Mouse (Mus musculus): ENCODE data around the gene Tfr2. TPM values are rescaled to one million over a fixed set of nuclear protein-coding genes. Genes with fewer than 3 reads are reported as not detected.
"Not testable (repeated sequence)": the region's sequence is repeated elsewhere in the genome, so short reads cannot be mapped to it uniquely, and the experiment has no call there.

The Tfr2 gene
- total RNA-seq, 2 experiments from 2014 or later: 144 to 215 TPM

DNA sequence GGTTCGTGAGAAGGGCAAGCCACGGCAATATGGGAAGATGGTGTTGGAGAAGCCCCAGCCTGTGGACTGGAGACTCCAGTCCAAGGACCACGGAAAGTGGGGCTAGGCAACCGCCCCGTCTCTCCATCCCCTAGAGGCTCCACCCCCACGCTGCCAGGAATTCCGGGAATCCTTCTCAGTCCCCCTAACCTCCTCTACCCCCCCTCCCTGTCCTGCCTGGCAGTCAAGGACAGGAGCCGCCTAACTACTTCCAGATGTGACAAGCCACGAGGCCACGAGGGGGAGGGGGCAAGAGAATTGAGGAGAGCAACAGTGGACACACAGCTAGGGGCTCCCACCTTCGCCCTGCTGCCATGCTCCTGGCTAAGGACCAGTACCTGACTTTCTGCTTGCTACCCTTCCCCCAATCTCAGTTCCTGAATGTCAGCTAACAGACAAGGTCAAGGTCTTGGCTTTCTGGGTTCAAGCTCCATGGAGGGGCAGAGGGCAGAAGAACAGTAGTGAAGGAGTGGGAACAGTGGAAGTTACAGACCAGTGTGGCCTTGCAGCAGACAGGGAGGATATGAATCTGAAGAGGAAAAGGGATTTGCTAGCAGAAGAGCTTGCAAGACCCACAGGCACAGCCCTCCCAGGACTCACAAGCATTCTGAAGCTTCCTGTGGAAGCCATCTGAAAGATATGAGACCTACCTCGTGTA, 41.1 kb downstream of the Tfr2 start:
- no peak for ATAC-seq (replicated peaks; ENCODE audit: low FRiP score, low TSS enrichment, poor library complexity, severe bottlenecking)

DNA sequence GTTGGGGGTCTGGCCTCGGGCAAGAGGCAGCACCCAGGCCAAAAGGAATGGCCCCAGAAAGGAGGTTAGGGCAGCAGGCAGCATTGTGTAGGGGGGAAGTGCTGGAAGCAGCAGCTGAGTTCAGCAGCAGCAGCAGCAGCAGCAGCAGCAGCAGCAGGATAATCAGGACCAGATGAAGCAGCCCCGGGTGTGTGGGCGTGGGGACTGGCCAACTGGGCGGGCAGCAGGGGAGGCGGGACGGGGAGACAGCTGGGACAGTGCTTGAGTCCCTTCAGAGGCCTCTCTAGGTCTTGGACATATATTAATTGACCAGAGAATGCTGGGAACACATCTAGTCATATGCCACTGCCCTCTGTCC, 41.6 kb downstream of the Tfr2 start:
- ATAC-seq (replicated peaks; ENCODE audit: low FRiP score, low TSS enrichment, poor library complexity, severe bottlenecking): no peak

DNA sequence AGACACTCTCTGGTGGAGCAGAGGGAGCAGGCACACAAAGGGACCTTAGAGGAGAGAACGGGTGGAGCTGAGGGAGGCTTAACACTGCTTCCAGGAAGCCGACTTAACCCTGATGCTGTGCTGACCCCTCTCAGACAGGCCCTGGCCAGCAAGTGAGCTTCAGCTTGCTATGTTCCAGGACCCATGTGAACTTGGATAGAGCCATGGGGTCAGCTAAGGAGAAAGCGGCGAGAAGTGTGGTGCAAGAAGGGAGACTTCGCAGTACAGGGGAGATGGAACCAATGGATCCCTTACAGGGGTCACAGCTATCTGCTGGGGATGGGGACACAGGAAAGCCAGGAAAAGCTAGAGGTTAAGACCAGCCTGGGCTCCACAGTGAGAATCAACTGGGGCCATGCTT, 43.4 kb downstream of the Tfr2 start:
- ATAC-seq (replicated peaks; ENCODE audit: low FRiP score, low TSS enrichment, poor library complexity, severe bottlenecking): no peak

DNA sequence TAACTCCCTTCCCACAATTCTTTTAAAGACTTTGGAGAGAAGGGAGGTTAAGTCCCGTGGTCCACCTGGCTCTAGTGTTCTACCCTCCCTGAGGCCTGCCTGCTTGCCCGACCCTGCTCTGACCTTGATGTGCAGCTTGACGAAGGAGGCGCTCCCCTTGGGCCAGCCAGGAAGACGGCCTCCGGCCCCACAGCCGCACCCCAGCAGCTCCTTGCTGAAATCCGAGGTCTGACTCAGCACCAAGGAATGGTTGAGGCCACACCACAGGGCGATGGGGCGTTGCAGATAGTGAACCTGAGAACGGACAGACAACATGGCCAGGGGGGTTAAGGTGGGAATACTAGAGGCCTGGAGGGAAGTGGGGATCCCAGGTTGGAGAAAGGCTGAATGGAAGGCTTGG, 43.9 kb downstream of the Tfr2 start, which contains the start of gene Pcolce:
TSS of gene Pcolce (minus strand) at position 235 of the 400 bp plus-strand sequence.
- ATAC-seq (replicated peaks; ENCODE audit: low FRiP score, low TSS enrichment, poor library complexity, severe bottlenecking): no peak

DNA sequence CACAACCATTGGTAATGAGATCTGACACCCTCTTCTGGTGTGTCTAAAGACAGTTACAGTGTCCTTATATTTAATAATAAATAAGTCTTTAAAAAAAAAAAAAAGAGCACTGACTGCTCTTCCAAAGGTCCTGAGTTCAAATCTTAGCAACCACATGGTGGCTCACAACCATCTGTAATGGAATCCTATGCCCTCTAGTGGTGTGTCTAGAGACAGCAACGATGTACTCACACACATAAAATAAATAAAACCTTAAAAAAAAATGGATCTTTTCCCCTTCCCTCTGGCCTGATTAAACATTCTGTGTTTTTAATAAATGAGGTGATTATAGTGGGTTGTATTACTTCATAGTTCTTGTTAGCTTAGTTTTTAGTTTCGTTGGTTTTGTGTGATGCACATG, 45.3 kb downstream of the Tfr2 start:
- not testable (repeated sequence) for ATAC-seq (replicated peaks; ENCODE audit: low FRiP score, low TSS enrichment, poor library complexity, severe bottlenecking)

DNA sequence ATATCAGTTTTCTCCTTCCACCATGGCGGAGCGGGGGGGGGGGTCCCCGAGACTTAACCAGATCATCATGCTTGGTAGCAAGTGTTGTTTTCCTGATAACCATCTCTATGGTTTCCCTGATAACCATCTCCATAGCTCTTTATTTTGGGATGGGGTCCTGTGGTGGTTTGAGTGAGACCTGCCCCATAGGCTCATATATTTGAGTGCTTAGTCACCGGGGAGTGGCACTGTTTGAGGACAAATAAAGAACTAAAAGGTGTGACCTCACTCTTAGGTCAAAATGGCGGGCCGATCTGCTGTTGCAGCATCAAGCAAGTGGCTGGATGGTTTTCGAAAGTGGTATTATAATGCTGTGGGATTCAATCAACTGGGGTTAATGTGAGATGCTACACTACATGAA, 45.7 kb downstream of the Tfr2 start:
- no peak for ATAC-seq (replicated peaks; ENCODE audit: low FRiP score, low TSS enrichment, poor library complexity, severe bottlenecking)

DNA sequence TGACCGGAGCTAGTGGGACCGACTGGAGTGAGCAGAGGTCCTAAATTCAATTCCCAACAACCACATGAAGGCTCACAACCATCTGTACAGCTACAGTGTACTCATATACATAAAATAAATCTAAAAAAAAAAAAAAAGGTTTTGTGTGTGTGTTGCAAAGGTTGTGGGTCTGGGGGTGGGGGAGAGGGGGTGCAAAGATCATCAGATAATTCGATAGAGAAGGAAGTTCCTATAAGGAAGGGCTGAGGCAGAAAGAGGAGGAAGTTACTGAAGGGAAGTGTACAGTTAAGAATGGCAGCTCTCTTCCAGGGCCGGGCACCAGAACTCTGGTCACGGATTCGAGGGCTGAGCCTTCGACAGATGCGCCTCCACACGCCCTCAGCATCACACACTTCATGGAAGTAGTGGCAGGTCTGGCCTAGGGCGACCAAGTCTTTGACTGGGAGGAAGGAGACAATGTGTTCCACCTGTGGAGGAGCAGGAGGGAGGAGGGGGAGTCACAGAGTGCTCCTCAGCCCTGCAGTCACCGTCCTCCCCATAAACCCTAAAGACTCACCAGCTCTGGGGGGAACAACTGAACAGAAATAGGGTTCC, 54.4 kb downstream of the Tfr2 start:
- no peak for ATAC-seq (replicated peaks; ENCODE audit: low FRiP score, low TSS enrichment, poor library complexity, severe bottlenecking)

DNA sequence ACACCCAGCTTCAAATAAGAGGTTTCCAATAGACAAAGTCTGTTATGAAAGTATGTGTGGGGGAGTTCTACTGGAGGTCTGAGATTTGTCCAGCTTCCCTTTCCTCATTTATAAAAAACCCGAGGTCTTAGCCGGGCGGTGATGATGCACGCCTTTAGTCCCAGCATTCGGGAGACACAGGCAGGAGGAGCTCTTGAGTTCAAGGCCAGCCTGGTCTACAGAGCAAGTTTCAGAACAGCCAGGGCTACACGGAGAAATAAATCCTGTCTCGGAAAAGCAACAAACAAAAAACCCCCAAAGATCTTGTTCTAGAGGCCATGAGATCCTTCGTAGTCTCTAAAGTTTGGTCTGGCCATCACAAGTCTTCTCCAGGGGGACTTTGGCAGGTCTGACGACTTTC, 58.4 kb downstream of the Tfr2 start:
- no peak for ATAC-seq (replicated peaks; ENCODE audit: low FRiP score, low TSS enrichment, poor library complexity, severe bottlenecking)

DNA sequence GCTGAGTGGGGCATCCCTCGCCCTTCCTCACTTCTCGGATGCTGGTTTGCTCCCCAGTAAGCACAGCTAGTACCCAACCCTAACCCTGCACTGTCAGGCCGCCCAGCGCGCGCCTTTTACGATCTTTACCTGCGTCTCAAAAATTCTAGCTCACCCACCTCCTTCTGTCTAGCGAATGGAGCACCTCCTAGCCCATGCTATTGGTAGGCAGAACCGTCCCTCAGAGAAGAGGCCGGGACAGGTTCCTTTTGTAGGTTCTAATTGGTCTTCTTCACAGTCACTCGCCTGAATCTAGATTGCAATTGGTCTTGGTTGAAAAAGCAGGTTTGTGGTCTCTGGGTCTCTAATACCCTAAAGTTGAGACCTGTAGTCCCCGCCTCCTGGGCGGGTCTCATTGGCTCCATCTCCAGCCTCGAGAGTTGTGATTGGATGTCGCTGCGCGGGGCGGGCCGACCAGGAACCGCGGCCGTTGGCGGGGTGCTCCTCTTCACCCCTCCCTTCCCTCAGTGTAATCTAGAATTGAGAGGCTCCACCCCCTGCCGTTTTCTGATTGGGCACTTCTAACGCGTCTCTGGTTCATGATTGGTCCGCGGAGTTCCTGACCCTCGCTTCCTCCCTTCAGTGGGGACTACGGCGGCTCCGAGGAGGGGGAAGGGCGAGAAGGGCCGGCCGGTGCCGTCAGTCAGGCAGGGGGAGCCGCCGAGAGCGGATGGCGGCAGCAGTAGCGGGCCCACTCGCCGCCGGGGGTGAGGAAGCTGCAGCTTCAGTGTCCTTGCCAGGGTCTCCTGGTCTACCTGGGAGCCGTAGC, 59.1 kb downstream of the Tfr2 start, which contains the start of the genes Fbxo24, Lrch4 and Gm20605:
TSS of gene Fbxo24 (minus strand) at position 505 of the 808 bp plus-strand sequence.
TSS of gene Lrch4 (plus strand) at position 624 of the 808 bp plus-strand sequence.
TSS of gene Gm20605 (plus strand) at position 678 of the 808 bp plus-strand sequence.
- ATAC-seq (replicated peaks; ENCODE audit: low FRiP score, low TSS enrichment, poor library complexity, severe bottlenecking): peak; percentile 89

DNA sequence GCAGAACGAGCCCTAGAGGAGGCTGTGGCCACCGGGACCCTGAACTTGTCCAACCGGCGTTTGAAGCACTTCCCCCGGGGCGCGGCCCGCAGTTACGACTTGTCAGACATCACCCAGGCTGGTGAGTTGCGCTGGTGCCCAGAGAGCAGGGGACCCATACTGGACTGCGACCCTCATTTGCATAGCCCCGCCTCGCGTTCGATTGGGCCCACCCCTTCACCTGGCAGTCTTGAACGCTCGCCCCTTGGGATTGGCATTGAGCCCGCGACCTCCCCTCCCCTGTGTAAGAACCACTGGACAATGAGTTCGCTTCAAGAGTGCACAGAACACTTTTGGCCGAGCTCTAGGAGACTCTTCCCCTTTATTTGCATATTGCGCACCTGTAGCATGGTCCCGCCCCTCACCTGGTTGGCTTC, 59.7 kb downstream of the Tfr2 start:
- ATAC-seq (replicated peaks; ENCODE audit: low FRiP score, low TSS enrichment, poor library complexity, severe bottlenecking): peak; percentile 5; the same call in 1 of the 2 replicates

DNA sequence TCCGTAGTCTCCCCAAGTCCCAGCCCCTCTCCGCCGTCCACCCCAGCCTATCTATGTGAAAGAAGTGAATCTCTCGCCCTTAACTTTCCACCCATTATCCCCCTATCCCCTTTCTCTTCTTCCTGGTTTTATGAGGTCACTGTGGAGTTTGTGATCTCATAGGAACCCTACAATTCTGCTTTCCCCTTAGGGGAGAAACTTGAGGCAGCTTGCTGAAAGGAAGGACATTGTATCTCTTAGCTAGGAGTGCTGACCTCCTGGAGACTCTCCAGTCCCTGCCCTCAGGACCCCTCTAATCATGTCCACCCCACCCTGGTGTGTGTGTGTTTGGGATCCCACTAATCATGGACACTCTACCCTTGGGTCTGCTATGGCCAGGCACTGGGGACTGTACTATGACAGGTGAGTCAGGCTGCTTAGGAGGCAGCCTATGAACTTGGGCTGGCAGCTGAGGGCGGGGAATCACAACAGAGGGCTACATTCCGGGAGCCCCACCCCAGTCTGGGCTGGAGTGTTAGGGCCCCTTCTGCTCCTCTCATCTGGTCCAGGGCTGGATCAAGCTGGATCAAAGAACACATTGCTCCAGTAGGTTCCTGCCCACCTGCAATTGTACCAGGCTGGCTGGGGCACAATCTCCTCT, 60.4 kb downstream of the Tfr2 start:
- no peak for ATAC-seq (replicated peaks; ENCODE audit: low FRiP score, low TSS enrichment, poor library complexity, severe bottlenecking)

DNA sequence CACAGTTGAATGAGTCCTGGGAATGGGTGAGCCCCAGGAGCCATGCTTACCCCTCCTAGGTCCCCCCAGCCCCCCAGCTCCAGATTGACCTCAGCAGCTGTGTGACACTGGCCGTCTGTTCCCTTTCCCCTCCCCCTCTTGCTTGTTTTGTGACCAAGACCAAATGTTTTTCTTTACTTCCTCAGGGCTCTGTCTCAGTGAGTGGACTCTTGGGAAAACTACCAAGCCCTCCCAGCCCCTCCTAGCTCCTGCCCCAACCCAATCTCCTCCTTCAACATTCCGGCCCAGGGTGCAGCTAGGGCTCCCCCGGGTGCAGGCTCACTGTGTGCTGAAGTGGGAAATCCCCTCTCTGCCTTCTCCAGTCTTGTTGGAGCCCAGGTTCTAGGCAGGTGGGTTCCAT, 61.0 kb downstream of the Tfr2 start:
- ATAC-seq (replicated peaks; ENCODE audit: low FRiP score, low TSS enrichment, poor library complexity, severe bottlenecking): no peak

DNA sequence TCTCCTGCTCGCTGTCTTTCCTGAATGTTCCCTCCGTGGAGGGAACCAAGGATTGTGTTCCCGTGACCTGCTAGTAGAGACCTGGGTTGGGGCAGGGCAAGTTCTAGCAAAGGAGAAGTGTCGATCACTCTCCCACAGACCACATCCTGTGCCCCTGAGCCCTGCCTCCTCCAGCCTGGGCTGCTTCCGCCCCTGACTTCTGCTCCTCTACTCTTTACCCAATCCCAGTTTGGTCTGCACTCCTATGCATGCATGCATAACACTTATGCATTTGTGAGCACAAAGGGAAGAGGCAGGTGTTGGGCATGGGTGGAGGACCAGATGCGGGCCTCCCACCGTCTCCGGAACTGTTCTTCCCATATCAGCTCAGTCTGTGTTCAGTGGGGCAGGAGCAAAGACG, 61.5 kb downstream of the Tfr2 start:
- no peak for ATAC-seq (replicated peaks; ENCODE audit: low FRiP score, low TSS enrichment, poor library complexity, severe bottlenecking)

DNA sequence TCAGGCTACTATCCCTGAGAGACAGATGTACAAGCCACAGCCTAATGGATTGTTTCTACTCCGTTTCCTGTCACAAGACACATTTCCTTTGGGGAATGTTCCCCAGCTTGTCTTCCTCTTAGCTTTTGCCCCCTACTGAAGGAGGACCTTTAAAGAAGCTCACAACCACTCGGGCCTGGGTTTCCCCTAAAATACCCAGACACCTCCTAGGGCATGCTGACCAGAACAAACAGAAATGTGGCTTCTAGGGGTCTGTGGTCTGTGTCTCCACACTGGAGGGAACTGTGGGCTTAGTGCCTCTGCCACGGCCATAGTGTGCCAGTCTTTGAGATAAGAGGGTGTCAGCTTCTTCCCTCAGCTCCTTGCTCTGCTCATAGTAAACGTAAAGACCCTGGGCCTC, 62.0 kb downstream of the Tfr2 start:
- no peak for ATAC-seq (replicated peaks; ENCODE audit: low FRiP score, low TSS enrichment, poor library complexity, severe bottlenecking)

DNA sequence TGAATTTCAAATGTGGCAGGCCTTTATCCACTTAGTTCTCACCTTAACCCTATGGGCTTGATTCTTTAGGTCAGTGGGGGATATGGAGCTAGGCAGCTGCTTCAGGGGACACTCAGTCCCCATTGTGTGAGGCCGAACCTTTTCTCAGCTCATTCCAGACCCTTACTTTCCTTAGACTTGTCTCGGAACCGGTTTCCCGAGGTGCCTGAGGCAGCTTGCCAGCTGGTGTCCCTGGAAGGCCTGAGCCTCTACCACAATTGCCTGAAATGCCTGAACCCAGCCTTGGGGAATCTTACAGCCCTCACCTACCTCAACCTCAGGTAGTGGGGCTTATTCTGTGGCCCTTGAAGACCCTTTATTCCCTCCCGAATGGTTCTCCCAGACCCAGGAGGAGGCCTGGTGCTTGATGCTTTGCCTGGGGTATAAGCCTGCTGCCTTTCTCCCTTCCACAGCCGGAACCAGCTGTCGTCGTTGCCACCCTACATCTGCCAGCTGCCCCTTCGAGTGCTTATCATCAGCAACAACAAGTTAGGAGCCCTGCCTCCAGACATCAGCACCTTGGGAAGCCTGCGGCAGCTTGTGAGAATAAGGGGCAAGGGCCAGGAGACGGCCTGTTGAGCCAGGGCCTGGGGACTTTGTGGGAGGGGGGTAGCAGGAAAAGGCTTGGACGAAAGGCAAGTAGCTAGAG, 63.9 kb downstream of the Tfr2 start:
- no peak for ATAC-seq (replicated peaks; ENCODE audit: low FRiP score, low TSS enrichment, poor library complexity, severe bottlenecking)

Other genes starting within 250 kb of the Tfr2 start
- gene Slc12a9, start 236.2 kb upstream of the Tfr2 start, total RNA-seq (2014; fragmentation: Nextera tagmentation): 2.2 and 3.0 TPM in 2 replicates
- gene Slc12a9, start 236.2 kb upstream of the Tfr2 start, total RNA-seq (2017): 1.1 and 3.3 TPM in 2 replicates
- 1.4 TPM in 1 of 2 replicates, not detected in the other for gene Ephb4, start 219.7 kb upstream of the Tfr2 start, total RNA-seq (2014; fragmentation: Nextera tagmentation)
- 0.08 TPM in 1 of 2 replicates, not detected in the other for gene Ephb4, start 219.7 kb upstream of the Tfr2 start, total RNA-seq (2017)
- gene Zan, start 92.8 kb upstream of the Tfr2 start, total RNA-seq (2014; fragmentation: Nextera tagmentation): 0.02 and 0.92 TPM in 2 replicates
- gene Zan, start 92.8 kb upstream of the Tfr2 start, total RNA-seq (2017): 0.05 and 0.11 TPM in 2 replicates
- 51.2 and 51.5 TPM in 2 replicates for gene Pop7, start 67.3 kb upstream of the Tfr2 start, total RNA-seq (2014; fragmentation: Nextera tagmentation)
- gene Pop7, start 67.3 kb upstream of the Tfr2 start, total RNA-seq (2017): 26.6 and 34.2 TPM in 2 replicates
- gene Gigyf1, start 51.3 kb upstream of the Tfr2 start, total RNA-seq (2014; fragmentation: Nextera tagmentation): 19.8 and 39.2 TPM in 2 replicates
- gene Gigyf1, start 51.3 kb upstream of the Tfr2 start, total RNA-seq (2017): 7.9 and 10.8 TPM in 2 replicates
- gene Epo, start 36.6 kb upstream of the Tfr2 start, total RNA-seq (2014; fragmentation: Nextera tagmentation): not detected in 2 replicates
- not detected in 2 replicates for gene Epo, start 36.6 kb upstream of the Tfr2 start, total RNA-seq (2017)
- gene Gnb2, start 36.3 kb upstream of the Tfr2 start, total RNA-seq (2014; fragmentation: Nextera tagmentation): 367 and 396 TPM in 2 replicates
- 155 and 173 TPM in 2 replicates for gene Gnb2, start 36.3 kb upstream of the Tfr2 start, total RNA-seq (2017)
- gene Actl6b, start 16.3 kb upstream of the Tfr2 start, total RNA-seq (2014; fragmentation: Nextera tagmentation): not detected in 2 replicates
- gene Actl6b, start 16.3 kb upstream of the Tfr2 start, total RNA-seq (2017): not detected in 2 replicates
- 258 and 312 TPM in 2 replicates for gene Mospd3, start 31.2 kb downstream of the Tfr2 start, total RNA-seq (2014; fragmentation: Nextera tagmentation)
- 15.8 and 18.8 TPM in 2 replicates for gene Mospd3, start 31.2 kb downstream of the Tfr2 start, total RNA-seq (2017)
- 3.5 TPM in 1 of 2 replicates, not detected in the other for gene Pcolce, start 43.9 kb downstream of the Tfr2 start, total RNA-seq (2014; fragmentation: Nextera tagmentation)
- 0.34 TPM in 1 of 2 replicates, not detected in the other for gene Pcolce, start 43.9 kb downstream of the Tfr2 start, total RNA-seq (2017)
- not detected in 2 replicates for gene Fbxo24, start 59.2 kb downstream of the Tfr2 start, total RNA-seq (2014; fragmentation: Nextera tagmentation)
- not detected in 2 replicates for gene Fbxo24, start 59.2 kb downstream of the Tfr2 start, total RNA-seq (2017)
- gene Lrch4, start 59.3 kb downstream of the Tfr2 start, total RNA-seq (2014; fragmentation: Nextera tagmentation): 56.4 and 79.5 TPM in 2 replicates
- 13.9 and 14.7 TPM in 2 replicates for gene Lrch4, start 59.3 kb downstream of the Tfr2 start, total RNA-seq (2017)
- gene Gm20605, start 59.3 kb downstream of the Tfr2 start, total RNA-seq (2014; fragmentation: Nextera tagmentation): 19.5 and 22.4 TPM in 2 replicates
- gene Gm20605, start 59.3 kb downstream of the Tfr2 start, total RNA-seq (2017): 2.8 and 3.1 TPM in 2 replicates
- 45.8 and 69.9 TPM in 2 replicates for gene Sap25, start 71.5 kb downstream of the Tfr2 start, total RNA-seq (2014; fragmentation: Nextera tagmentation)
- gene Sap25, start 71.5 kb downstream of the Tfr2 start, total RNA-seq (2017): 10.0 and 12.9 TPM in 2 replicates
- not detected in 2 replicates for gene Irs3, start 75.9 kb downstream of the Tfr2 start, total RNA-seq (2014; fragmentation: Nextera tagmentation)
- 0.80 TPM in 1 of 2 replicates, not detected in the other for gene Irs3, start 75.9 kb downstream of the Tfr2 start, total RNA-seq (2017)
- gene Agfg2, start 114.9 kb downstream of the Tfr2 start, total RNA-seq (2014; fragmentation: Nextera tagmentation): 22.7 and 37.5 TPM in 2 replicates
- 17.0 TPM in 2 replicates for gene Agfg2, start 114.9 kb downstream of the Tfr2 start, total RNA-seq (2017)
- 0.57 TPM in 1 of 2 replicates, not detected in the other for gene Nyap1, start 171.8 kb downstream of the Tfr2 start, total RNA-seq (2014; fragmentation: Nextera tagmentation)
- gene Nyap1, start 171.8 kb downstream of the Tfr2 start, total RNA-seq (2017): not detected in 2 replicates
- 45.4 and 55.2 TPM in 2 replicates for gene Tsc22d4, start 175.9 kb downstream of the Tfr2 start, total RNA-seq (2014; fragmentation: Nextera tagmentation)
- gene Tsc22d4, start 175.9 kb downstream of the Tfr2 start, total RNA-seq (2017): 43.0 and 66.3 TPM in 2 replicates
- gene Ppp1r35, start 209.0 kb downstream of the Tfr2 start, total RNA-seq (2014; fragmentation: Nextera tagmentation): 40.6 and 60.7 TPM in 2 replicates
- gene Ppp1r35, start 209.0 kb downstream of the Tfr2 start, total RNA-seq (2017): 30.0 and 60.2 TPM in 2 replicates
- 59.2 and 84.0 TPM in 2 replicates for gene Mepce, start 217.8 kb downstream of the Tfr2 start, total RNA-seq (2014; fragmentation: Nextera tagmentation)
- gene Mepce, start 217.8 kb downstream of the Tfr2 start, total RNA-seq (2017): 22.0 and 26.7 TPM in 2 replicates
- 4.2 and 5.5 TPM in 2 replicates for gene Zcwpw1, start 218.0 kb downstream of the Tfr2 start, total RNA-seq (2014; fragmentation: Nextera tagmentation)
- 7.8 and 18.7 TPM in 2 replicates for gene Zcwpw1, start 218.0 kb downstream of the Tfr2 start, total RNA-seq (2017)